Mouse (Mus musculus): ENCODE results near the gene Tns4. TPM values are rescaled to one million over a fixed set of nuclear protein-coding genes. Genes with fewer than 3 reads are reported as not detected.

Tns4 gene
- polyA plus RNA-seq, 1 experiment from 2014 or later = 2.5 TPM

- peak overlapping the region; percentile 52 for H3K4me3 ChIP-seq (ENCODE audit: inconsistent target)
- peaks cover 19% of the 10 kb centered on the region for H3K79me2 ChIP-seq (ENCODE audit: inconsistent target)
- H3K36me3 ChIP-seq (ENCODE audit: inconsistent target) = no peaks in the 10 kb centered on the region
- WGBS (ENCODE audit: missing documents) = 3% methylated on average over 17 of the region's 17 CpGs
- peak overlapping the region; percentile 68 for H3K27ac ChIP-seq
Measured at GRCm38 (mm10) chr11:99040346-99040974, 48.6 kb downstream of the Tns4 start.

GRCm38 (mm10) chr11:99039782-99040181 is 49.3 kb downstream of the Tns4 start:
- no peaks in the 10 kb centered on the region for H3K36me3 ChIP-seq (ENCODE audit: inconsistent target)
- H3K27ac ChIP-seq = no peak overlapping the region
- H3K4me3 ChIP-seq (ENCODE audit: inconsistent target) = peak overlapping the region; percentile 52
- under 1% methylated on average over 15 of the region's 15 CpGs for WGBS (ENCODE audit: missing documents)
- H3K79me2 ChIP-seq (ENCODE audit: inconsistent target) = peaks cover 12% of the 10 kb centered on the region

GRCm38 (mm10) chr11:99036254-99036653 is 52.9 kb downstream of the Tns4 start:
- Histone ChIP-seq H3K36me3 (ENCODE audit: inconsistent target) (no peaks in the 10 kb centered on the region), H3K27ac (no peak overlapping the region), H3K79me2 (ENCODE audit: inconsistent target) (no peaks in the 10 kb centered on the region), H3K4me3 (ENCODE audit: inconsistent target) (no peak overlapping the region)
- 29% methylated on average over 6 of the region's 6 CpGs for WGBS (ENCODE audit: missing documents)

- H3K79me2 ChIP-seq (ENCODE audit: inconsistent target) = no peaks in the 10 kb centered on the region
- H3K4me3 ChIP-seq (ENCODE audit: inconsistent target) = no peak overlapping the region
- WGBS (ENCODE audit: missing documents) = 73% methylated on average over 4 of the region's 4 CpGs
- no peak overlapping the region for H3K27ac ChIP-seq
- H3K36me3 ChIP-seq (ENCODE audit: inconsistent target) = no peaks in the 10 kb centered on the region
Measured at GRCm38 (mm10) chr11:99035350-99035749, 53.8 kb downstream of the Tns4 start.

GRCm38 (mm10) chr11:99026899-99027440 is 62.1 kb downstream of the Tns4 start:
- no peaks in the 10 kb centered on the region for H3K36me3 ChIP-seq (ENCODE audit: inconsistent target)
- WGBS (ENCODE audit: missing documents) = 71% methylated on average over 12 of the region's 12 CpGs

GRCm38 (mm10) chr11:99025878-99026277 is 63.2 kb downstream of the Tns4 start:
- Histone ChIP-seq H3K79me2 (ENCODE audit: inconsistent target) (peaks cover 32% of the 10 kb centered on the region), H3K27ac (no peak overlapping the region), H3K36me3 (ENCODE audit: inconsistent target) (no peaks in the 10 kb centered on the region), H3K4me3 (ENCODE audit: inconsistent target) (no peak overlapping the region)
- 92% methylated on average over 6 of the region's 6 CpGs for WGBS (ENCODE audit: missing documents)

More at GRCm38 (mm10) chr11:99026899-99027440, 62.1 kb downstream of the Tns4 start:
- Histone ChIP-seq H3K4me3 (ENCODE audit: inconsistent target) (no peak overlapping the region), H3K79me2 (ENCODE audit: inconsistent target) (peaks cover 21% of the 10 kb centered on the region), H3K27ac (no peak overlapping the region)

GRCm38 (mm10) chr11:99024468-99025134 is 64.5 kb downstream of the Tns4 start:
- Histone ChIP-seq H3K79me2 (ENCODE audit: inconsistent target) (peaks cover 44% of the 10 kb centered on the region), H3K4me3 (ENCODE audit: inconsistent target) (peak overlapping the region; percentile 88), H3K36me3 (ENCODE audit: inconsistent target) (no peaks in the 10 kb centered on the region), H3K27ac (peak overlapping the region; percentile 39)
- WGBS (ENCODE audit: missing documents) = 37% methylated on average over 18 of the region's 18 CpGs

- Histone ChIP-seq H3K4me3 (ENCODE audit: inconsistent target) (peak within 1 kb of the TSS; percentile 88), H3K79me2 (ENCODE audit: inconsistent target) (peaks cover 52% of the 10 kb centered on the region), H3K36me3 (ENCODE audit: inconsistent target) (no peaks in the 10 kb centered on the region), H3K27ac (peak within 1 kb of the TSS; percentile 80)
- 0% methylated on average over 53 of the region's 54 CpGs for WGBS (ENCODE audit: missing documents)
Measured at GRCm38 (mm10) chr11:99023500-99024467, 65.3 kb downstream of the Tns4 start, which contains the start of gene Top2a. Top2a (minus strand) TSS chr11:99024189.

- peak overlapping the region; percentile 88 for H3K4me3 ChIP-seq (ENCODE audit: inconsistent target)
- H3K36me3 ChIP-seq (ENCODE audit: inconsistent target) = no peaks in the 10 kb centered on the region
- peak overlapping the region; percentile 80 for H3K27ac ChIP-seq
- 4% methylated on average over 4 of the region's 4 CpGs for WGBS (ENCODE audit: missing documents)
- H3K79me2 ChIP-seq (ENCODE audit: inconsistent target) = peaks cover 59% of the 10 kb centered on the region
Measured at GRCm38 (mm10) chr11:99023094-99023493, 66.0 kb downstream of the Tns4 start.

GRCm38 (mm10) chr11:99022384-99022933 is 66.6 kb downstream of the Tns4 start:
- H3K36me3 ChIP-seq (ENCODE audit: inconsistent target) = no peaks in the 10 kb centered on the region
- H3K27ac ChIP-seq = no peak overlapping the region
- H3K4me3 ChIP-seq (ENCODE audit: inconsistent target) = peak overlapping the region; percentile 88
- peaks cover 65% of the 10 kb centered on the region for H3K79me2 ChIP-seq (ENCODE audit: inconsistent target)
- 74% methylated on average over 4 of the region's 5 CpGs for WGBS (ENCODE audit: missing documents)

- no peaks in the 10 kb centered on the region for H3K36me3 ChIP-seq (ENCODE audit: inconsistent target)
- H3K4me3 ChIP-seq (ENCODE audit: inconsistent target) = no peak overlapping the region
- H3K27ac ChIP-seq = no peak overlapping the region
- peaks cover 67% of the 10 kb centered on the region for H3K79me2 ChIP-seq (ENCODE audit: inconsistent target)
- 95% methylated on average over 6 of the region's 6 CpGs for WGBS (ENCODE audit: missing documents)
Measured at GRCm38 (mm10) chr11:99019844-99020243, 69.3 kb downstream of the Tns4 start.

Data from macrophage (primary cell).